In genomic region chr12:40223082-40223619, GRCm38 (mm10) we compare ENCODE assay signal across 8 mouse cellular contexts. TPM values are rescaled to one million over a fixed set of nuclear protein-coding genes. Genes with fewer than 3 reads are reported as not detected.
DNase-seq lines count a peak whose midpoint lies in the region; ATAC-seq lines count a peak whose summit lies in the region.

No protein-coding gene starts in this region.

- 0% methylated on average over 47 of the region's 47 CpGs for WGBS in hindbrain, embryonic 11.5 days

- no peaks in the 10 kb centered on the region for H3K36me3 ChIP-seq in hindbrain, embryonic 11.5 days (ENCODE audit: control insufficient read depth, insufficient read depth, low read length)

- peak overlapping the region; percentile 93 for H3K9ac ChIP-seq in hindbrain, embryonic 11.5 days (ENCODE audit: low read depth, low read length)

- peak overlapping the region; percentile 57 for H3K4me2 ChIP-seq in hindbrain, embryonic 11.5 days (replicated peaks; ENCODE audit: low read depth, low read length)

- no peaks in the 10 kb centered on the region for H3K9me3 ChIP-seq in hindbrain, embryonic 11.5 days (ENCODE audit: control insufficient read depth, low read length)

- peak overlapping the region; percentile 87 for H3K27ac ChIP-seq in hindbrain, embryonic 11.5 days (ENCODE audit: low read depth, low read length)

- ATAC-seq in hindbrain, embryonic 11.5 days (ENCODE audit: low FRiP score) = peak; percentile 98

- H3K4me3 ChIP-seq in hindbrain, embryonic 11.5 days (ENCODE audit: low read depth, low read length) = peak overlapping the region; percentile 97

- no peaks in the 10 kb centered on the region for H3K4me1 ChIP-seq in hindbrain, embryonic 11.5 days (replicated peaks; ENCODE audit: control insufficient read depth, insufficient read depth, low read length)

- peak; percentile 100 for DNase-seq in MN1 (ENCODE audit: low spot score)
- DNase-seq in cerebellum, adult 9-10 months = peak; percentile 99
- peak; percentile 99 to 100 for DNase-seq in frontal cortex, adult 2 months (ENCODE audit: extremely low spot score in 1 of 2, low spot score in 1 of 2)
- peak; percentile 97 for DNase-seq in hindbrain, embryonic 11.5 days (ENCODE audit: low spot score)
- peak; percentile 100 for DNase-seq in layer of hippocampus, postnatal 10 days (ENCODE audit: low spot score in 2 of 2)
- peak; percentile 99 for DNase-seq in lung, postnatal 10 days
- DNase-seq in ovary, postnatal 36 days (ENCODE audit: low spot score) = peak; percentile 98
- DNase-seq in thymus, postnatal 25 days = peak; percentile 98

- H3K27me3 ChIP-seq in hindbrain, embryonic 11.5 days (ENCODE audit: control insufficient read depth, insufficient read depth, low read length) = no peaks in the 10 kb centered on the region

RNA-seq across cellular contexts. Expression of gene Lsmem1, which starts 23.9 kb away (rescaled TPM):
- polyA plus RNA-seq in frontal cortex, adult 2 months (2012; rRNA removed) = 2.1 TPM in 2 replicates
- polyA plus RNA-seq in hindbrain, embryonic 11.5 days (2014; fragmentation: Nextera tagmentation; extraction: Ambion mirVana) = 0.08 TPM in 1 of 2 replicates, not detected in the other
- under 1 TPM; 0.22 to 0.69 TPM for total RNA-seq in layer of hippocampus, postnatal 10 days (2021)

RNA-seq across cellular contexts. Expression of gene Ifrd1, which starts 25.2 kb away (rescaled TPM):
- polyA plus RNA-seq in frontal cortex, adult 2 months (2012; rRNA removed) = 50.8 and 72.4 TPM in 2 replicates
- 200 and 204 TPM in 2 replicates for polyA plus RNA-seq in hindbrain, embryonic 11.5 days (2014; fragmentation: Nextera tagmentation; extraction: Ambion mirVana)
- total RNA-seq in layer of hippocampus, postnatal 10 days (2021) = 100 to 1,000 TPM in 1 of 2 experiments, 10 to 100 TPM in 1; 97.4 to 104 TPM

Comparison
In these comparisons a context has a peak if more than half of its experiments do, and no peak if none do; other contexts are left out.
1. Peak in every context shown above with its lines: DNase-seq, ATAC-seq, H3K4me3 ChIP-seq and H3K27ac ChIP-seq.